Mouse (Mus musculus) hindbrain, postnatal 0 days (tissue): Measurements from ENCODE around the gene Mfsd4a. TPM values are rescaled to one million over a fixed set of nuclear protein-coding genes. Genes with fewer than 3 reads are reported as not detected.

ENCODE experiments used
- ATAC-seq: fragments of 200-750 bp; cut with Nextera tagmentation; 2 replicates; pipeline ENCODE4 v1.8.0; 2017; ENCODE audit warnings: mild to moderate bottlenecking, moderate TSS enrichment, moderate library complexity
- DNase-seq: peaks from one replicate; pipeline ENCODE4 v3.0.0-alpha.2; 2015; ENCODE audit warnings: low spot score
- H3K27ac ChIP-seq: fragments of 300-500 bp; sonication (generic); 2 replicates; pipeline ENCODE4 v1.5.1; 2014; ENCODE audit warnings: mild to moderate bottlenecking
- H3K27me3 ChIP-seq: fragments of 300-500 bp; sonication (generic); 2 replicates; pipeline ENCODE4 v1.6.1; 2014; ENCODE audit warnings: low read length, mixed read lengths; ENCODE audit not compliant: insufficient read depth
- H3K36me3 ChIP-seq: fragments of 300-500 bp; sonication (generic); 2 replicates; pipeline ENCODE4 v1.6.1; 2014; ENCODE audit warnings: low read length, mixed read lengths; ENCODE audit not compliant: insufficient read depth
- H3K4me1 ChIP-seq: fragments of 300-500 bp; sonication (generic); 2 replicates; pipeline ENCODE4 v1.6.1; 2014; ENCODE audit warnings: antibody characterized with exemption, low read length, mixed read lengths; ENCODE audit not compliant: insufficient read depth
- H3K4me2 ChIP-seq: fragments of 300-500 bp; sonication (generic); 2 replicates; pipeline ENCODE4 v1.6.1; 2014; ENCODE audit warnings: low read depth, mild to moderate bottlenecking, low read length, moderate library complexity, mixed read lengths
- H3K4me3 ChIP-seq: fragments of 300-500 bp; sonication (generic); 2 replicates; pipeline ENCODE4 v1.5.1; 2014; ENCODE audit warnings: low read length
- H3K9ac ChIP-seq: fragments of 300-500 bp; sonication (generic); replicated peaks from 2 replicates; pipeline ENCODE4 v1.6.1; 2014; ENCODE audit warnings: mild to moderate bottlenecking, low read length, moderate library complexity, mixed read lengths
- H3K9me3 ChIP-seq: fragments of 300-500 bp; sonication (generic); 2 replicates; pipeline ENCODE4 v1.6.1; 2016; ENCODE audit warnings: low read length, mixed read lengths
- CTCF ChIP-seq: IDR thresholded peaks from 2 replicates; pipeline ENCODE4 v1.5.1; 2016; ENCODE audit warnings: antibody characterized with exemption, control low read depth, low read depth
- WGBS: fragments of 180-500 bp; shearing (Covaris S2); extraction: QIAGEN DNeasy Blood & Tissue Kit; methylation state at CpG from one replicate; pipeline ENCODE4 v1.1.7; 2014; 5-methylcytosine and 5-hydroxymethylcytosine counted together
- polyA plus RNA-seq: library from polyadenylated mRNA; unstranded; fragments of >200 nt; fragmentation: Nextera tagmentation; extraction: Ambion mirVana; gene quantifications from 2 replicates; pipeline ENCODE4 v1.2.1, GENCODE M21; 2015
- total RNA-seq: library from RNA; depleted of rRNA; stranded (reverse); fragments of >200 nt; gene quantifications from 2 replicates; pipeline ENCODE4 v1.2.3, GENCODE M21; 2014

Mfsd4a gene
- total and polyA plus RNA-seq, 2 experiments from 2014 or later, result 8.4 to 10.2 TPM

DNA sequence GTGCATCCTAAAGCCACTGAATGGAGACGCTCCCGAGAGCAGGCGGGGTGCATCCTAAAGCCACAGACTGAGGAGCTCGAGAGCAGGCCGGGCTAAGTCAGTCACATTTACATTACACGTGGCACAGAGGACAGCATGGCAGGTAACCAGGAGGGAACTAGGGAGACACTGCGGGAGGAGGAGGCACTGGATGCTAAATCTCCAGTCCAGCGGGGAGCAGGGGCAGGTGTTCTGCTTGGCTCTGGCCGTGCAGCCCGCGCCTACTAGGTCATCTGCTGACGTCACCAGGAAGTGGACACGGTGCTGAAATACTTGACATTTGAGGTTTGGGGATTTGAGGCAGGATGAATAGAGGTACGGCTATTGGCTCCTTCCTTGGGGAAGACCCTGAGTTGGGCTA, 36.5 kb upstream of the Mfsd4a start:
- no peaks in the 10 kb centered on the region for H3K9me3 ChIP-seq
- no peak for ATAC-seq
- no peak overlapping the region for H3K9ac ChIP-seq
- H3K36me3 ChIP-seq, result no peaks in the 10 kb centered on the region
- no peaks in the 10 kb centered on the region for H3K27me3 ChIP-seq
- no peak overlapping the region for H3K4me2 ChIP-seq
- no peaks in the 10 kb centered on the region for H3K4me1 ChIP-seq
- no peak for TF ChIP-seq CTCF
- H3K4me3 ChIP-seq, result no peak overlapping the region
- H3K27ac ChIP-seq, result no peak overlapping the region
- WGBS, result 64% methylated on average over 14 of the region's 14 CpGs
- DNase-seq, result no peak

DNA sequence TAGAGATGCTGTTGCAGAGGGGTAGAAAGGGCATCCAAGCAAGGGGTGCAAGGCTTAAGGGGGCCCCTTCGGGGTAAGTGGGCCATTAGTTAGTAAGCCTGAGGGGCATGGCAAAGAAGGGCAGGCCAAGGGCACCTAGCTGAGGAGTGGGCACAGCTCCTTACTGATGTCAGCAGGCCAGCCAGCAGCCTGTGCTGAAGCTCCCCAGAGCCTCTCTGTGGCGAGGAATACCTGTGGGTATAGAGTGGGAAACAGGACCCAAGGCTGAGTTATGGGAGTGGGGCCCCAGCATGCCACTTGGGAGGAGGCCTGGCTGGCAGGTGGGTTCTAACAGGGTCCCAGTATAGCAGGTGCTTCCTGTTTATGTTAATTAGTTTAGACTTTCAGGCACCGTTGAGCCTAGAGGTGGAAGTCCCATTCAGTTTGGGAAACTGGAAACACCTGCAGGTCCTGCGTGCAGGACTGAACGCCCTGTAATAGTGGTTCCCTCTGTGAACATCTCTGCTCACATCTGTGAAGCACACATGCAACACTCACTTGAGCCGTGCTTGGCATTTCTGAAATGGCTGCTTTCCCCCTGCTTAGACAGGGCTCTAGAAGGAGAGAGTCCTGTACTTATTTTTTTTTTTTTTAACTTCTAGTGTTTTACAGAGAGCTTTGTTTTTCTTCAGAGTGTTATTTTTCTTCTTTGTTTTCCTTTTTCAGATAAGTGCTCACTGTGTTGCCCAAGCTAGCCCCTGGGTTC, 34.3 kb upstream of the Mfsd4a start:
- Histone ChIP-seq H3K4me3 (no peak overlapping the region), H3K27ac (no peak overlapping the region), H3K36me3 (no peaks in the 10 kb centered on the region), H3K4me1 (no peaks in the 10 kb centered on the region), H3K9me3 (no peaks in the 10 kb centered on the region), H3K27me3 (no peaks in the 10 kb centered on the region), H3K4me2 (no peak overlapping the region), H3K9ac (no peak overlapping the region)
- ATAC-seq, result no peak
- DNase-seq, result no peak
- WGBS, result 77% methylated on average over 6 of the region's 6 CpGs
- TF ChIP-seq CTCF, result no peak

DNA sequence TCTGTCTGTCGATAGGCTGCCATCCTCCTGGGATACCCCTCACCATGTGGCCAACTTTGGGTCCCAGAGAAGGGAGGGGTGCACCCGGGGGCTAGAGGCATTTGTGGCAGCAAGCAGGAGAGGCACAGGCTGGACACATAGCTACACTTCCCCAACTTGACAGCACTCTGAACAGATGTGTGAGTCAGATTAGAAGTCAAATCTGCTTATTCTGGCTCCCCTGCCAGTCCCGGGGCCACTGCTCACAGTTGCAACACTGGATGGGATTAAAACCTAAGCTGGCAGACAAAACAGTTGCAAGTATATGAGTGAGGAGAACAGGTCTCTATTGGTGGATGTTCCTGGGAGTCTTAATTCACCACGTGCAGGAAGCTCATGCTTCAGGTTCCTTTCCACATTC, 31.9 kb upstream of the Mfsd4a start:
- Histone ChIP-seq H3K36me3 (no peaks in the 10 kb centered on the region), H3K9me3 (no peaks in the 10 kb centered on the region), H3K9ac (no peak overlapping the region), H3K4me1 (no peaks in the 10 kb centered on the region), H3K4me2 (no peak overlapping the region), H3K27me3 (no peaks in the 10 kb centered on the region), H3K4me3 (no peak overlapping the region), H3K27ac (no peak overlapping the region)
- WGBS, result 71% methylated on average over 4 of the region's 4 CpGs
- TF ChIP-seq CTCF, result no peak
- no peak for ATAC-seq
- DNase-seq, result no peak

DNA sequence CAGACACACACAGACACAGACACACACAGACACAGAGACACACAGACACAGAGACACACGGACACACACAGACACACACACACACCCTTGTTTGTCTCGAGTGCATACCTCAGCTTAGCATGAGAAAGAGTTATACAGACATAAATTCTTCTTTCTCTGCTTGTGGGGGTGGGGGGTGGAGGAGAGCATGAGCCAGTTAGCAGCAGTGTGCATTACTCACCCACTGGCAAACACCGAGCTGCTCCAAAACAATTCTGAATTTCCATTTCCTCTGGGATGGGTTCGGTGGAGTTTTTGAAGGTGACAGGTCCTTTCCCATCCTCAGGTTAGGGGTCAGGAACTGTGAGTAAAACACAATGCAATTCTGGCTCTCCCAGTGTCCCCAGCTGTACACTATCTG, 31.2 kb upstream of the Mfsd4a start:
- no peaks in the 10 kb centered on the region for H3K9me3 ChIP-seq
- no peaks in the 10 kb centered on the region for H3K27me3 ChIP-seq
- no peak overlapping the region for H3K4me3 ChIP-seq
- no peak overlapping the region for H3K4me2 ChIP-seq
- H3K4me1 ChIP-seq, result no peaks in the 10 kb centered on the region
- H3K27ac ChIP-seq, result no peak overlapping the region
- DNase-seq, result no peak
- no peak for TF ChIP-seq CTCF
- H3K36me3 ChIP-seq, result no peaks in the 10 kb centered on the region
- 71% methylated on average over 4 of the region's 4 CpGs for WGBS
- ATAC-seq, result no peak
- H3K9ac ChIP-seq, result no peak overlapping the region

DNA sequence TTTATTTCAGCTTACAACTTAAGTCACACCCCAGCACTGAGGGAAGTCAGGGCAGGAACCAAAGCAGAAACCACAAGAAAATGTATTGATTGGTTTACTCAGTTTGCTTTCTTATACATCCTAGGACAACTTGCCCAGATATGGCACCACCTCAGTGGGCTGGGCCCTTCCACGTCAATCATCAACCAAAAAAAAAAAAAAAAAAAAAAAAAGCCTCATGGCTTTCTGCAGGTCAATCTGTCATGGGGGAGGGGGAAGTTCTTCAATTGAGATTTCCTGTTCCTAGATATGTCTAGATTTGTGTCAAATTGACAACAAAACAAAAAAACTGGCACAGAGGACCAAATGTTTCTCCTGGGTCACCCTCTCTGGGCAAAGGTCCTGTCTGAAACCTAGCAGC, 30.2 kb upstream of the Mfsd4a start:
- ATAC-seq (no peak), DNase-seq (no peak)
- Histone ChIP-seq H3K9ac (no peak overlapping the region), H3K27me3 (no peaks in the 10 kb centered on the region), H3K27ac (no peak overlapping the region), H3K4me1 (no peaks in the 10 kb centered on the region), H3K36me3 (no peaks in the 10 kb centered on the region), H3K9me3 (no peaks in the 10 kb centered on the region), H3K4me3 (no peak overlapping the region), H3K4me2 (no peak overlapping the region)
- TF ChIP-seq CTCF, result no peak
- 63% methylated on average over 1 of the region's 1 CpGs for WGBS

DNA sequence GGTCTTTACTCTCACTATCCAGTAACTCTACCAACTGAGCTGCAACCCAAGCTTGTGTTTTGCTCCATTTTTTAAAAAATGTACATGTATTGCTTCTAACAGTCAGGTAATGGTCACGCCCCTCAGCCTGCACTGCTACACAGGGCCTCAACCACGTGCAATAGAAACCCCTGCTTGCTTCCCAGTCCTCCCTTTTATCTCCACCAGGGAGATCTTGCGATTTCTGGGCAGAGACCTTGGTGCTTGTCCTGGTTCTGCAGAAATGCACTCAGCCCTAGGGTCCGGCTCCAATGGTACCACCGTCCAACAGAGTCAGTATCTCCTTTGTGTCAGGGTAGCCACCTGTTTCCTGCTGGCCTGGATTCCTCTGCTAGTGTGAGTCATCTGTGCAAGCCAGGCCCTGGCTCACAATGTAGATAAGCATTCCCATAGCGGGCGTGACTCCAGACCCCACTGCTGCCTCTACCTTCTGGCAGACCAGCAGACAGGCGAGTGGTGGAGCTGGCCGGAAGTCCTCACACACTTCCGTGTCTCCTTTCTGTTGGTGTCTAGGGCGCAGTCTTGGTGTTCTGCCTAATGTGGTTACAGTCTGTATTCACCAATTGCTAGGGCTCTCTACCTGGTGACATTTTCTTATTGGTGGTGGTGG, 27.6 kb upstream of the Mfsd4a start:
- Histone ChIP-seq H3K27me3 (no peaks in the 10 kb centered on the region), H3K9ac (no peak overlapping the region), H3K9me3 (no peaks in the 10 kb centered on the region), H3K4me1 (no peaks in the 10 kb centered on the region), H3K4me2 (no peak overlapping the region), H3K27ac (no peak overlapping the region), H3K36me3 (no peaks in the 10 kb centered on the region), H3K4me3 (no peak overlapping the region)
- WGBS, result 84% methylated on average over 11 of the region's 11 CpGs
- DNase-seq (no peak), ATAC-seq (no peak)
- TF ChIP-seq CTCF, result no peak

DNA sequence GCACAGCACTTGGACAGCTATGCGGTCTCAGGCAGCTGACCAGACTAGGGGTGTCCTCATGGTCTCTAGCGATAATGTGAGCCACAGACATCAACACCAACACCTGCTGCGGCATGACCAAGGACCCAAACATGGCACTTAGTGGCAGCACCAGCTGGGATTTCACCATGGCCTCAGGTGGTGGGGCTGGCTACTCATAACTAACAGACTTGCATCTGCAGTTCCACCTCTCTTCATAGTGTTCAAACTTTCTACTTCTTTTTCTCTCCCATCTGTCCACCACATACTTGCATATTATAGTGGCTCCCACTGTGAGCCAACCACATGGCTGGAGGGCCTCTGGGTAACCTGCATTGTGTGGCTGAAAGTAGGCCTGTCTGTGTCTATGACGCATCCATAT, 25.4 kb upstream of the Mfsd4a start:
- Histone ChIP-seq H3K4me3 (no peak overlapping the region), H3K4me1 (no peaks in the 10 kb centered on the region), H3K9ac (no peak overlapping the region), H3K27ac (no peak overlapping the region), H3K27me3 (no peaks in the 10 kb centered on the region), H3K9me3 (no peaks in the 10 kb centered on the region), H3K4me2 (no peak overlapping the region), H3K36me3 (no peaks in the 10 kb centered on the region)
- DNase-seq (no peak), ATAC-seq (no peak)
- no peak for TF ChIP-seq CTCF
- WGBS, result 85% methylated on average over 4 of the region's 4 CpGs
